Mouse (Mus musculus): ENCODE measurements around the gene Clrn2.

DNA sequence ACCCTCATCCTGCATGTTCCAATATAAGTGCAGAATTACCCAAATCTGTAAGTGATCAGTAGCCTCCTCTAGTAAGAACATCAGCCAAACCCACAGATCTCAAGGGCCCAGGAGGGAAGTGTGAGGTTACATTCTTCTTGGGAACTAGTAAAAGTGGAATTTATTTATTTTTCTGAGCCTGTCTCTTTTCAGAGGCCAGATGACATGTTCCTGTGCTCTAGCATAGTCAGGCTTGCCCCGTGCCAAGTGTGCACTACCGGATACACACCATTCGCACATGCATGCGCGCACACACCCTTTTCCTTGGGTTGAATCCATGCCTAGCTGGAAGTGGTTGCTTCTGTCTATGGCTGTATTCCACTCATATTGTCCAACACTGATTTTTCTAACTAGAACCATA, 22.2 kb downstream of the Clrn2 start:
- TF ChIP-seq CTCF (IDR thresholded peaks at IDR 0.05; ENCODE audit: low read depth) (no peak), EP300 (IDR thresholded peaks at IDR 0.05; ENCODE audit: low read depth) (no peak)
